Mouse (Mus musculus) retina, postnatal 1 day (tissue): Measurements from ENCODE around the gene Olfr251.
"Not testable (repeated sequence)": the region's sequence is repeated elsewhere in the genome, so short reads cannot be mapped to it uniquely, and the experiment has no call there.

Experiments used
- DNase-seq: peaks from one replicate; pipeline ENCODE4 v3.0.0-alpha.2; 2012

Olfr251 gene

DNA sequence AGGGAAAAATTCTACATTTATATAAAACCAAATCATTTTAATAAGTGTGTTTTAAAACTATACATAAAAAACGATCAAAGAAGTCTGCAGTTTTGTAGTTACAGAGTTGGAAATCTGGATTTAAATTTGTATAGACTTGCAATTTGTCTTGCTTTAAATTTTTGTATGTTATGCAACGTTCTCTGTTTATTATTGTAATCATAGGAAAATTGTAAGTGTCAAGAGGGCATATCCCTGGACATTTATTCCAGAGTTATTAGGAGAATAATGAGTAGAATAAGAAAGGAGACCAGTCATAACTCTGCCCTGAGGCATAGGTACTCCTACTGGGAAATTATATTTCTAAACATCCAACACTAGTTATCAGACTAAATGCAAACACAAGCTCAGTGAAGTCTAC, at the start of gene Olfr251:
TSS of gene Olfr251 (plus strand) at position 301 of the 400 bp plus-strand sequence.
- no peak for DNase-seq

GRCm38 (mm10) chr9:38328760-38329159, 48.1 kb upstream of the Olfr251 start, which contains the start of gene Olfr25:
Gene Olfr25, plus strand, starts transcription at chr9:38329060.
- no peak for DNase-seq

GRCm38 (mm10) chr9:38348111-38348510, 28.8 kb upstream of the Olfr251 start, which contains the start of gene Olfr898:
Gene Olfr898, plus strand, starts transcription at chr9:38348411.
- no peak for DNase-seq

- no peak for DNase-seq
Measured at GRCm38 (mm10) chr9:38366596-38366995, 10.3 kb upstream of the Olfr251 start, which contains the start of gene Olfr250. Gene Olfr250, plus strand, starts transcription at chr9:38366896.

DNA sequence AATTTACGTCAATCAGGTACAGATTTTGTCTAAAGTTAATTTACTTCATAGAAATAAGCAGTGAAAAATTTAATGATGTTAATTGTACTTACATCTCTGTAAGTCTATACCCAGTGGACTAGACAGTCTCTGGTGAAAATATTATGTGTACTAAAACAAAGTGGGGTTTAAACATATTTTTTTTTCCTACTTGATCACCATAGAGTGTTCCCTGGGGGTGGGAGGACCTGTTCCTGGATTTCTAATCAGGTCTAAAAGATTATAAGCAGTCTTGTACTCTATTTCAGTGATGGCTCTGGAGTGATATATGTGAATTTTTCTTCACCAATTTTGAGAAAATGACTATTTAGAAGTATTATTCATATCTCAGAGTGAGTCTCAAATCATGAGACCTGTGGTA, 24.5 kb downstream of the Olfr251 start, which contains the start of gene Olfr147:
TSS of gene Olfr147 (plus strand) at position 301 of the 400 bp plus-strand sequence.
- DNase-seq = no peak

DNA sequence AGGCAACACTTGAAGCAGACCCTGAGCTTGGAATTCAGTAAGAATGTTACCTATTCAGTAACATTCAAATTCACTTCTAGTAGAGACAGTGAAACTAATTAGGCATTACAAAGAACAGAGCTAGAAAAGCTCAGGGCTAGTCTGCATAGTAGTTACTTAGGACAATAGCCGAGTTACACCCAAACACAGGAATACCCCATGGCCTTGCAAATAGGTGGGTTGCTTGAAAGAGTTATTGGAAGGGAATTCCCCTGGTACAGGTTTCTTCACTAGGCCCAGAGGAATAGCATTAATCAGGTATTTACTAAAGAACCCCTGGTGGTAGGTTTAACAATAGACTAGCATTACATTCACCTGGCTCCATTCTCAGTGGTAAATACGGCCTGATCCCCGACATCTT, 30.6 kb downstream of the Olfr251 start:
- DNase-seq = not testable (repeated sequence)

DNA sequence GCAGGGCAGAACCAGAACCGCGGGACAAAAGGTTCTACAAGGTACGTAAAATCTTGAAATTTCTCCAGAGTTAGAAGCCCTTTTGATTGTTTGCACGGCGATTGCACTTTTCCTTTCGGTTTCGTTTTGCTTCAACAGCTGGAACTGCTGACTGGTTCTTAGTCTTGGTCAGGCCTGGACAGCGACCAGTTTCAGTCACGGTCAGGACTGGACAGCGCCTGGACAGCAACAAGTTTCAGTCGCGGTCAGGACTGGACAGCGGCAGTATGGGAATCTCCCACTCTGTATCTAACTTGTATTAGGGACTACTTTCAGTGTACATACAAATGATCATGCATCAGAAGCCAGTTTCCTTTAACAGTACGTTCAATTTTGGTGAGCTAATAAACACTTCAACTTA, 36.6 kb downstream of the Olfr251 start:
- DNase-seq = not testable (repeated sequence)

GRCm38 (mm10) chr9:38423801-38424200, 46.9 kb downstream of the Olfr251 start:
- no peak for DNase-seq

GRCm38 (mm10) chr9:38427026-38427425, 50.1 kb downstream of the Olfr251 start:
- no peak for DNase-seq

DNA sequence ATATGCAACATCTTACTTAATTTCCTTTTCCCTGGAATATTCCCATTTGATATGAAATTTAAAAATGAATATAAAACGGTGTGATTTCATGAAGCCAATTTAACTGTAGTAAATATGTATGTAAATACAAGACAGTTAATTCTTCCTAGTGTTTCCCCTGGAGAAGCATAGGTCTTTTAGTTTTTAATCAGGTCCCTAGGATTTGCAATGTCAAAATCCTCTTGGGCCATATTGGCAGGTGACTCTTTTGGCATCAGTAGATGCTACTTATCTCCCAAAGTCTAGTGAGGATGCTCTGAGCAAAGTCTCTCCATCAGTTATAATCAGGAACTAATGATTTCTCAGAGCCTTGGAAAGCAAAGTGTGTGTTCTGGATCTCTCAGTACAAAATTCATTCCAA, 52.3 kb downstream of the Olfr251 start, which contains the start of gene Olfr901:
TSS of gene Olfr901 (plus strand) at position 301 of the 400 bp plus-strand sequence.
- DNase-seq = no peak
